Mouse (Mus musculus) neural tube, embryonic 12.5 days (tissue): ENCODE results near the gene Lce3f. TPM values are rescaled to one million over a fixed set of nuclear protein-coding genes. Genes with fewer than 3 reads are reported as not detected.

ENCODE experiments used
- ATAC-seq: fragments of 200-750 bp; cut with Nextera tagmentation; 2 replicates; pipeline ENCODE4 v1.8.0; 2017; ENCODE audit warnings: low read depth, mild to moderate bottlenecking, moderate TSS enrichment, moderate library complexity; ENCODE audit not compliant: low FRiP score
- H3K27ac ChIP-seq: fragments of 300-500 bp; sonication (generic); 2 replicates; pipeline ENCODE4 v1.5.1; 2016
- H3K27me3 ChIP-seq: fragments of 300-500 bp; sonication (generic); replicated peaks from 2 replicates; pipeline ENCODE4 v1.6.1; 2016; ENCODE audit warnings: mild to moderate bottlenecking
- H3K36me3 ChIP-seq: fragments of 300-500 bp; sonication (generic); 2 replicates; pipeline ENCODE4 v1.6.1; 2016; ENCODE audit warnings: mild to moderate bottlenecking
- H3K4me1 ChIP-seq: fragments of 300-500 bp; sonication (generic); 2 replicates; pipeline ENCODE4 v1.6.1; 2016
- H3K4me2 ChIP-seq: fragments of 300-500 bp; sonication (generic); replicated peaks from 2 replicates; pipeline ENCODE4 v1.6.1; 2016; ENCODE audit warnings: mild to moderate bottlenecking
- H3K4me3 ChIP-seq: fragments of 300-500 bp; sonication (generic); 2 replicates; pipeline ENCODE4 v1.5.1; 2016
- H3K9ac ChIP-seq: fragments of 300-500 bp; sonication (generic); 2 replicates; pipeline ENCODE4 v1.6.1; 2016; ENCODE audit warnings: mild to moderate bottlenecking
- H3K9me3 ChIP-seq: fragments of 300-500 bp; sonication (generic); 2 replicates; pipeline ENCODE4 v1.6.1; 2016; ENCODE audit warnings: mild to moderate bottlenecking
- WGBS: fragments of 180-500 bp; shearing (Covaris S2); methylation state at CpG from one replicate; pipeline ENCODE4 v1.1.7; 2016; 5-methylcytosine and 5-hydroxymethylcytosine counted together
- polyA plus RNA-seq: library from polyadenylated mRNA; unstranded; fragments of >200 nt; fragmentation: Nextera tagmentation; extraction: Ambion mirVana; gene quantifications from 2 replicates; pipeline ENCODE4 v1.2.1, GENCODE M21; 2016

Lce3f gene
- not detected in 2 replicates for polyA plus RNA-seq

- Histone ChIP-seq H3K27me3 (no peaks in the 10 kb centered on the region), H3K4me3 (no peak within 1 kb of the TSS), H3K9ac (no peak within 1 kb of the TSS), H3K4me1 (no peaks in the 10 kb centered on the region), H3K27ac (no peak within 1 kb of the TSS), H3K9me3 (no peaks in the 10 kb centered on the region), H3K4me2 (no peak within 1 kb of the TSS), H3K36me3 (no peaks in the 10 kb centered on the region)
- no peak for ATAC-seq
Observed at GRCm38 (mm10) chr3:92991926-92992325, at the start of gene Lce3f. TSS of gene Lce3f (plus strand) at chr3:92992226.

- no peaks in the 10 kb centered on the region for H3K27me3 ChIP-seq
- no peak within 1 kb of the TSS for H3K9ac ChIP-seq
- no peak for ATAC-seq
- H3K9me3 ChIP-seq, result no peaks in the 10 kb centered on the region
- WGBS, result 86% methylated on average over 1 of the region's 1 CpGs
- no peak within 1 kb of the TSS for H3K4me2 ChIP-seq
- H3K36me3 ChIP-seq, result no peaks in the 10 kb centered on the region
- no peak within 1 kb of the TSS for H3K27ac ChIP-seq
- H3K4me3 ChIP-seq, result no peak within 1 kb of the TSS
- no peaks in the 10 kb centered on the region for H3K4me1 ChIP-seq
Observed at GRCm38 (mm10) chr3:92944186-92944585, 47.8 kb upstream of the Lce3f start, which contains the start of gene Lce3c. TSS of gene Lce3c (plus strand) at chr3:92944486.

GRCm38 (mm10) chr3:92957090-92957489 is 34.9 kb upstream of the Lce3f start, which contains the start of gene Lce3d:
TSS of gene Lce3d (plus strand) at chr3:92957390.
- no peaks in the 10 kb centered on the region for H3K4me1 ChIP-seq
- no peaks in the 10 kb centered on the region for H3K36me3 ChIP-seq
- 92% methylated on average over 1 of the region's 1 CpGs for WGBS
- ATAC-seq, result no peak
- H3K27me3 ChIP-seq, result no peaks in the 10 kb centered on the region
- H3K9ac ChIP-seq, result no peak within 1 kb of the TSS
- no peak within 1 kb of the TSS for H3K4me3 ChIP-seq
- H3K27ac ChIP-seq, result no peak within 1 kb of the TSS
- no peak within 1 kb of the TSS for H3K4me2 ChIP-seq
- H3K9me3 ChIP-seq, result no peaks in the 10 kb centered on the region

DNA sequence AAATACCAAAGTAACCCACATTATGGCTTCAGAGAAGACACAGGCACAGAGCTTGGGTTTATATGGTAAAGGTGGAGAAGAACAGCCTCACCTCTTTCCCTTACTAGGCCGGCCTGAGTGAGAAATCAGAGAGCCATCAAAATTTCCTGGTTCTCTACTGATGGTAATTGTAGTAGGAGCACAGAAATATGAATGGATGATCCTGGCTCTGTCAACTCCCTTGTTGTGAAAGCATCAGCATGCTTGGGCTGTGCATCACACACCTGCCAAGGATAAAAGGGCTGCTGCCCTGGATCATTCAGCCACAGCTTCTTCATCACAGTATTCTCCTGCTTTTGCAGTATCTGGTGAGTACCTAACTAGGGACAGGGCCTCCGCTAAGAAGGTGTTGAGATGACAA is 25.3 kb upstream of the Lce3f start, which contains the start of gene Lce3e:
Gene Lce3e (plus strand): TSS at position 301 of the 400 bp plus-strand sequence.
- no peak within 1 kb of the TSS for H3K9ac ChIP-seq
- ATAC-seq, result no peak
- no peaks in the 10 kb centered on the region for H3K36me3 ChIP-seq
- no peak within 1 kb of the TSS for H3K4me3 ChIP-seq
- no peaks in the 10 kb centered on the region for H3K27me3 ChIP-seq
- no peak within 1 kb of the TSS for H3K4me2 ChIP-seq
- no peak within 1 kb of the TSS for H3K27ac ChIP-seq
- 95% methylated on average over 2 of the region's 2 CpGs for WGBS
- H3K9me3 ChIP-seq, result no peaks in the 10 kb centered on the region
- H3K4me1 ChIP-seq, result no peaks in the 10 kb centered on the region

DNA sequence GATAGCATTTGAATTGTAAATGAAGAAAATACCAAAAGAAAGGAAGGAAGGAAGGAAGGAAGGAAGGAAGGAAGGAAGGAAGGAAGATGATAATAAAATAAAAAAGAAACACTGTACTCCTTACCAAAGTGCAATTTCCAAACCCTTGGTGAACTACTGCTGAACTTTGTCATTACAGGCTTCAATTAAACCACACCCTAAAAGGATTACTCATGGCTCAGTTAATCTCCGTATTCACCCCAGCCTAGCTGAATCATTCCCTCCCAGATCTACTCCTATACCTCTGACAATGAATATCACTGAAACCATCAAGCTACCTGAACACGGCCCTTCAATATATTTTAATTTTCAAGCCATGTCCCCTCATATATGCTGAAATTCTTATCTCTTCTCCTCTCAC is 13.5 kb upstream of the Lce3f start:
- H3K9ac ChIP-seq, result no peak overlapping the region
- 84% methylated on average over 2 of the region's 2 CpGs for WGBS
- H3K4me3 ChIP-seq, result no peak overlapping the region
- no peaks in the 10 kb centered on the region for H3K4me1 ChIP-seq
- no peak overlapping the region for H3K27ac ChIP-seq
- H3K27me3 ChIP-seq, result no peaks in the 10 kb centered on the region
- ATAC-seq, result no peak
- H3K36me3 ChIP-seq, result no peaks in the 10 kb centered on the region
- no peak overlapping the region for H3K4me2 ChIP-seq
- no peaks in the 10 kb centered on the region for H3K9me3 ChIP-seq

DNA sequence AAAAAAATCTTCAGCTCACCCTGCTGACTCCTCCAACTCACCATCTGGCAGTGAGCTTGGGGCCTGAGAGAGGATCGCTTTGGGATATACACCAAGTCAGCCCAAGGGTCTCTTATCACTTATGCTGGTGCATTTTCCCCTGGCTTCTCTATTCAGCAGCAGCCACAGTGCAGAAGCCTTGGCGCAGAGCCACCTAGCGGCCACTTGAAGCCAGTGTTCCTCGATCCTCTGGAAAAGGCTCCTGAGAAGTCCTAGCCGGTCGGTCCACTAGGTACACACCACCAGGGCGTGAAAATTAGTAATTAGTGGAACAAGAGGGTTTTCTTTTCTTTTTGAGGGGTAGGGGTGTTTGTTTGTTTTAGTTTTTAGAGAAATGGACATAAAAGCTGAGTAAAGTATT is 6.7 kb downstream of the Lce3f start:
- Histone ChIP-seq H3K4me3 (no peak overlapping the region), H3K9ac (no peak overlapping the region), H3K4me1 (no peaks in the 10 kb centered on the region), H3K9me3 (no peaks in the 10 kb centered on the region), H3K36me3 (no peaks in the 10 kb centered on the region), H3K4me2 (no peak overlapping the region), H3K27me3 (no peaks in the 10 kb centered on the region), H3K27ac (no peak overlapping the region)
- ATAC-seq, result peak; percentile 87
- 4% methylated on average over 7 of the region's 7 CpGs for WGBS

- no peaks in the 10 kb centered on the region for H3K36me3 ChIP-seq
- no peaks in the 10 kb centered on the region for H3K9me3 ChIP-seq
- no peak overlapping the region for H3K9ac ChIP-seq
- H3K4me2 ChIP-seq, result no peak overlapping the region
- no peak for ATAC-seq
- H3K4me1 ChIP-seq, result no peaks in the 10 kb centered on the region
- no peak overlapping the region for H3K27ac ChIP-seq
- 84% methylated on average over 3 of the region's 3 CpGs for WGBS
- H3K27me3 ChIP-seq, result no peaks in the 10 kb centered on the region
- no peak overlapping the region for H3K4me3 ChIP-seq
Observed at GRCm38 (mm10) chr3:93000621-93001020, 8.6 kb downstream of the Lce3f start.

DNA sequence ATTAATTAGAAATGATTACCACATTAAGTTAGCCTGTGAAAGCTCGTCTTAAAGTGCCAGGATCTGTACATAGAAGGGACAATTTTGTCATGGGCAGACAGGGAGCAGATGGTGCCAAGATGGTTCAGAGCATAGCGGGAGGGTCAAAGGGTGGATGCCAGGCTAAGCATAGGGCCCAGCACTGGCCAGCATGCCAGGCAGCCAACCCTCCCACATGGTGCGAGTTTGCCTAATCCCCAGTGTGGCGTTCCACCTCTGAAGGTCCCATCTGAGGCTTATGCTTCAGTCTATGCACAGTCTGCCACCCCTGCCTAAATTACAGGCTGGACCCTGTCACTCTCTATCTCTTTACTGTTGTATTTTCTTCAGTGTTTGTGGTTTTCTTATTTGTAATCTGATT is 10.8 kb downstream of the Lce3f start:
- no peak for ATAC-seq
- WGBS, result 80% methylated on average over 4 of the region's 4 CpGs
- H3K9ac ChIP-seq, result no peak overlapping the region

GRCm38 (mm10) chr3:93014378-93014801 is 22.4 kb downstream of the Lce3f start:
- 1% methylated on average over 24 of the region's 24 CpGs for WGBS
- Histone ChIP-seq H3K27ac (no peak overlapping the region), H3K4me1 (no peaks in the 10 kb centered on the region), H3K27me3 (no peaks in the 10 kb centered on the region), H3K4me3 (peak overlapping the region; percentile 43), H3K9ac (peak overlapping the region; percentile 41), H3K9me3 (no peaks in the 10 kb centered on the region), H3K36me3 (no peaks in the 10 kb centered on the region), H3K4me2 (peak overlapping the region; percentile 80)
- peak; percentile 86 for ATAC-seq

More for the DNA sequence above, 10.8 kb downstream of the Lce3f start:
- Histone ChIP-seq H3K4me1 (no peaks in the 10 kb centered on the region), H3K27me3 (no peaks in the 10 kb centered on the region), H3K36me3 (no peaks in the 10 kb centered on the region), H3K9me3 (no peaks in the 10 kb centered on the region), H3K4me3 (no peak overlapping the region), H3K4me2 (no peak overlapping the region), H3K27ac (no peak overlapping the region)

GRCm38 (mm10) chr3:93014871-93015270 is 22.8 kb downstream of the Lce3f start:
- Histone ChIP-seq H3K4me2 (peak overlapping the region; percentile 80), H3K4me3 (peak overlapping the region; percentile 43), H3K36me3 (no peaks in the 10 kb centered on the region), H3K4me1 (no peaks in the 10 kb centered on the region), H3K27me3 (no peaks in the 10 kb centered on the region), H3K27ac (no peak overlapping the region), H3K9me3 (no peaks in the 10 kb centered on the region), H3K9ac (peak overlapping the region; percentile 41; the same call in 1 of the 2 replicates)
- ATAC-seq, result 0 out of 2 replicates have a peak, but pooled peaks have one; percentile 22
- WGBS, result 24% methylated on average over 5 of the region's 5 CpGs

GRCm38 (mm10) chr3:93015460-93016104 is 23.6 kb downstream of the Lce3f start, which contains the start of gene Crct1:
TSS of gene Crct1 (minus strand) at chr3:93015687.
- peak within 1 kb of the TSS; percentile 43 for H3K4me3 ChIP-seq
- no peak within 1 kb of the TSS for H3K27ac ChIP-seq
- H3K4me1 ChIP-seq, result no peaks in the 10 kb centered on the region
- H3K4me2 ChIP-seq, result peak within 1 kb of the TSS; percentile 80
- ATAC-seq, result peak; percentile 31; the same call in 1 of the 2 replicates
- no peaks in the 10 kb centered on the region for H3K27me3 ChIP-seq
- no peaks in the 10 kb centered on the region for H3K36me3 ChIP-seq
- WGBS, result 52% methylated on average over 3 of the region's 4 CpGs
- H3K9ac ChIP-seq, result peak within 1 kb of the TSS; percentile 41
- no peaks in the 10 kb centered on the region for H3K9me3 ChIP-seq

- H3K9me3 ChIP-seq, result no peaks in the 10 kb centered on the region
- no peak within 1 kb of the TSS for H3K4me3 ChIP-seq
- 94% methylated on average over 2 of the region's 2 CpGs for WGBS
- H3K4me1 ChIP-seq, result no peaks in the 10 kb centered on the region
- H3K9ac ChIP-seq, result no peak within 1 kb of the TSS
- no peak within 1 kb of the TSS for H3K27ac ChIP-seq
- H3K4me2 ChIP-seq, result no peak within 1 kb of the TSS
- no peaks in the 10 kb centered on the region for H3K27me3 ChIP-seq
- no peak for ATAC-seq
- no peaks in the 10 kb centered on the region for H3K36me3 ChIP-seq
Observed at GRCm38 (mm10) chr3:93018960-93019359, 26.9 kb downstream of the Lce3f start, which contains the start of gene Lce1m. TSS of gene Lce1m (minus strand) at chr3:93019060.

DNA sequence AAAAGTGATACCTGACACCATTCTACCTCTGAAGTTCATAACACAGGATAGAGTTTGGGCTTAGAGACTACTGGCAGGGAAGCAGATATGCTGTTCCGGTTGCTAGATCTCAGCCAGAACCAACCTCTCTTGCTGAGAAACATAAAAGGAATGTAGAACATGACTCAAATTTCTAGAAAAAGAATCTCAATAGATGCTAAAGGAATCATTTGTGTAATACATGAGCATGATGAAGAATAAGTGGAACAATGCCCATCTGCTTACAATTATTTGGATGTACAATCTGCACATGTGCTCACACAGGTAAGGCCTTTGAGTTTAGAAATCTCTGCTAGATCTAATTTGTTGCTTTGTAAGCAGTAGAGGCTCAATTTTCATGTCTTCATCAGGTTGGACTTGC is 29.1 kb downstream of the Lce3f start:
- Histone ChIP-seq H3K4me2 (no peak overlapping the region), H3K27me3 (no peaks in the 10 kb centered on the region), H3K9ac (no peak overlapping the region), H3K27ac (no peak overlapping the region), H3K36me3 (no peaks in the 10 kb centered on the region), H3K4me1 (no peaks in the 10 kb centered on the region), H3K4me3 (no peak overlapping the region), H3K9me3 (no peaks in the 10 kb centered on the region)
- no peak for ATAC-seq
- 91% methylated on average over 1 of the region's 1 CpGs for WGBS
